Mouse (Mus musculus) stomach, postnatal 0 days (tissue): Measurements from ENCODE around the gene Cks1b.

ENCODE experiments used
- CTCF ChIP-seq: IDR thresholded peaks from 2 replicates; pipeline ENCODE4 v1.5.1; 2016; ENCODE audit warnings: antibody characterized with exemption, low read depth, mild to moderate bottlenecking, moderate library complexity
- EP300 ChIP-seq: optimal IDR thresholded peaks from 2 replicates; pipeline ENCODE3; 2016; ENCODE audit warnings: antibody characterized with exemption

DNA sequence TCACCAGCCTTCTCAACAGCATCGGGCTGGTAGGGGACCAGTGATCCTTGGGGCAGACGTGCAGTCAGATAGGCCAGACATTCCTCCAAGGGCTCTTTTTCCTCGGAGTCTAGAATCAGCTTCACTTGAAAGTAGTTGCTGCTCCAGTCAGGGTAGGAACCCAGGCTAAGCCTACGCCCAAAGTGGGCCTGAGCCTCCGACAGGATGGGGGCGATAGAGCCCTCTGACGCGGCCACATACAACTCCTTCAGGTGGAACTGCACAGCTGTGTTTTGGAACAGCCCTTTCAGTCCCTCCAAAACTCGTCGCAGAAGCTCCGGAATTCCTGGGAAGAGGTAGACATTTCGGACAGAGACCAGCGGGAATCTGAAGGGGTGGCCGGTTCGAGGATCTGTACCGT is 9.7 kb downstream of the Cks1b start:
- no peak for TF ChIP-seq CTCF
- TF ChIP-seq EP300: no peak
